Mouse (Mus musculus) cerebellum, postnatal 4 days (tissue): ENCODE measurements around the gene Sufu.

Experiments
- DNase-seq, 2 experiments: peaks; one replicate each; pipeline ENCODE4 v3.0.0; 2022; ENCODE audit warnings: low spot score in 2 of 2, mixed read lengths in 1 of 2

The Sufu gene

DNA sequence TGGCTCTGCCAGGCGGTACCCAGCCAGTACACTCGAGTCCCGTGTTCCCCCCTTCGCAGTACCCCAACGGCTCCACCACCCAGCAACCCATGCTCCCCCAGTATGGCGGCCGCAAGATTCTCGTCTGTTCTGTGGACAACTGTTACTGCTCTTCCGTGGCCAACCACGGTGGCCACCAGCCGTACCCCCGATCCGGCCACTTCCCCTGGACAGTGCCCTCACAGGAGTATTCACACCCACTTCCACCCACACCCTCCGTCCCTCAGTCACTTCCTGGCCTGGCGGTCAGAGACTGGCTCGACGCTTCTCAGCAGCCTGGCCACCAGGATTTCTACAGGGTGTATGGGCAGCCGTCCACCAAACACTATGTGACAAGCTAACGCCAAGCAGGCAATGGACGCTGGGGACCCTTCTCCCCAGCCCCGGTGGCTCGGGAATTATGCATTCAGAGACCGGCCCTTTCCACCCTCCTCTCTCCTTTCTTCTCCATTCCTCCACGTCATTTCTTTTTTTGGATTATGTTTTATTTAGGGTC is 118.7 kb downstream of the Sufu start:
- no peak for DNase-seq

DNA sequence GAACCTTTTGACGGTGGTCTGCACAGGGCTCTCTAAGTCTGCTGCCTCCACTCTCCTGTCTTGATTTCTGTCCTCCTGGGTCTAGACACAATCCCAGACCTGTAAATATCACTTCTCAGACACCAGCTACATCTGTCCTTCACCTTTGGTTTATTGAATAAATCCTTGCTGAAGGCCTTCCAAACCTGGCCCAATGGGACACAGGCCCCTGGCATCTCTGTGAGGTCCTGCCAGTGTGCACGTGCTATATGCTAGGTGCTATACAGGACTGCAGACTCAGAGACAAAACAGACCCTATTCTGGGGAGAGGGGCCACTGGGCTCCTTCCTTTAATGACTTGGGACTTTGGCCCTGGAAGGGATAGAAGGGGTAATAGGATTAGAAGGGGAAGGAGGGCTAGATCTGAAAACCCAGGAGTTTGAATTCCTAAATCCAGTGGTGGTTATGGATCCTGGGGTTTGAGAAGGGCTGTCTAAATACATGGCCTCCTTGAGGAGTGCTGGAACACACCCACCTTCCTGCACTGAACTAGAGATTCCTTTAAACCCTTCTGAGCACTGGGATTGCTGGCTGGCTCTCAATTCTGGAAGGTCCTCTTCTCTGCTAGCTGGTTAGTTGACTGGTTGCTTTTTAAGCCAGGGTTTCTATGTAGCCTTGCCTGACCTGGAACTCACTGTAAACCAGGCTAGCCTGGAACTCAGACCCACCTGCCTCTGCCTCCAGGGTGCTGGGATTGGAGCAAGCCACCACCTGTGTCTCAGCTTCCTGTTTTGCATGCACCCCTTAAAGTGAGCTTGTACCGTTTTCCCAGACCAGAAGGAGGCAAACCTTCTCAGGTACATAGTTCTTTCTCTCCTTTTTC is 120.2 kb downstream of the Sufu start:
- no peak for DNase-seq

DNA sequence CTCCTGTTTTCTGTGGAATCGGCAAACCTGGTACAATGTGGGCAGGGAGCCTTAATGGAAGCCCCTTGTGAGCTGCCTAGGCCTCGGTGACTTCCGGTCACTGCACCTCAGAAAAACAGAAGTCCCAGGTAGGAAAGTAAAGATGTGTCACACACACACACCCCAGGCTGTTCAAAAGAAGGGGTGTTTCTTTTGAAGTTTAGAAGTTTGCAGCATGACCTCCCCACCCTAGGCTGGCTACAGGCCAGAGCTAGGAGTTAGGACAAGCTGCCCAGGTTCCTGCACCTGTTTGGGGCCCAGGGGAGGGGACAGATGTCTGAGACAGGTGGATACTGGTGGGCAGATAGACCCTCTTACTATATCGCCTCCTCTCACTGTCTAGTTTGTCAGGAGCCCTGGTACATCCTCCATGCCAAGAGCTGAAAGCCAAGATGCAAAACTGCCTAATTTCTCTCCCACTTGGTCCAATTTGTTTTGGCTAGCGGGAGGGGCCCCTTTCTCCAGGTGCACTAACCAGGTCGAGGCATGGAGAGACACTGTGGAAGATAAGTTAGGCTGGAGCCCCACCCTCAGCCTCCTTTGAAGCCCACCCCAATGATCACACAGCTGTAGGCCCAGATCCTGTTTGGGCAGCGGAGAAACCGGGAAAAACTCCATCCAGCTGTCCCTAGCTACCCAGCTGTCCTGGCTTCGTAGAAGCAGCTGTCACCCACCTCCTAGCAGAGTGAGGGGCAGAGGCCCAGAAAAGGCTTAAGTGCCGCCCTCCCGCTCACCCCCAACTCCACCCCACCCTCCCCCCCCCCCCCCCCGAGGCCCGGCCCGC is 121.0 kb downstream of the Sufu start:
- no peak for DNase-seq

- no peak for DNase-seq
Measured at GRCm38 (mm10) chr19:46518352-46518787, 121.7 kb downstream of the Sufu start.

DNA sequence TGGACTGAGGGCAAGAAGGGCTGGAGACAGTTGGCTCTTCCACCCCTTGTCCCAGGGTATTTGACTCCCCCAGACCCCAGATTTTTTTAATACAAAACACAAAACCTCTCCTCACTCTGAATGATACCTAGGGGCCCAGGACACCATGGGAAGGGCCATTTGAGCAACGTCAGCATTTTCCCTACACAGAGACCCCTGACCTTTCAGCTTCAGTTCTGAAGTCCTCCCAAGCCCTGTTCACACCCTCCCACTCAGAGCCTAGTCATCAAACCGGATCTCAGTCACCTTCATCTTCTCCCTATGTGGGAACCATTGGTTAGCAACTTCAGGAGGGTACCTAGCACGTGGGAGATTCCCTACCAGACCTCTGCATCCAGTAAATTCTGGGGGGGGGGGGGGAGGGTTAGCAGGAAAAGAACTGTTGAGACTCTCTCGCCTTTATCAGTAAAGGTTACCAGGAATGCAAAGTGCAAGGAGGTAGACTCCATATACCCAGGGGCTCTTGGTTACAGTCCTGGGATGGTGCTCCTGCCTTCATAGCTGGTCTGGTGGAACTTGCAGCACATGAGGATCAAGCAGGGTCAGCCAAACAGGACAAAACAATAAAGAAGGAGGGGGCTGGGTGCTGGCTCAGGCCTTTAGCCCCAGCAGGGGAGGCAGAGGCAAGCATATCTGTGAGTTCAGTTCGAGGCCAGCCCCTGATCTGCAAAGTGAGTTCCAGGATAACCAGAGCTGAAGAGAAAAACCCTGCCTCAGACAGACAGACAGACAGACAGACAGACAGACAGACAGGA is 122.3 kb downstream of the Sufu start:
- DNase-seq = no peak

- no peak for DNase-seq
Measured at GRCm38 (mm10) chr19:46521698-46522097, 125.0 kb downstream of the Sufu start.

- DNase-seq = no peak
Measured at GRCm38 (mm10) chr19:46522433-46523044, 125.8 kb downstream of the Sufu start.

GRCm38 (mm10) chr19:46523131-46523479 is 126.4 kb downstream of the Sufu start:
- DNase-seq = no peak

DNA sequence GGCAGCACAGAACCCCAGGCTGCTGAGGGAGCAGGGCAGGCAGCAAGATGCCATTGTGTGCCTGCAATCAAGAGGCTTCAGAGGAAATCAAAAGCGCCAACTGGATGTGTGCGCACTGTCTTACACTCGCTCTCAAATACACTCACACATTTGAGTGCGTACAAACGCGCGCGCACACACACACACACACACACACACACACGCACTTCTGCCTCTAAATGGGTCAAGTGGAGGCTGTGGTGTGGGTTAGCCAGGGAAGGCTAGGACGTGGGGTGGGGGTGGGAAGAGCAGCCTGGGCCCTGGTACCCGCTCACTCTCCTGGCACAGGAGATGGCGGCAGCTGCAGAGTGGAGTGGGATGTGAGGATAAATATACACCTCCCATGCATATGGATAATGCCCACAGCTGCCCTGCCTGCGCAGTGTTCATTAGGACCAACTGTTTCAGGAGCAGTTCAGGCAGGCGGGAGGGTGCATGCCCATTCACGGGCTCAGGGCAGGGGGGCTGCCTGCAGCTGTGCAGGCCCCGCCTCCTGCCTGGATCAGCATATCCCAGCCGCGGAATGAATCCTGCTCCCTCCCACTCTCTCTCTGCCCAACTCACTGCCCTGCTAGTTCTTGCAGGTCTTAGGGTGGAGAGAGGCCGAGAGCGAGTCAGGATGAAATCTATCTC is 126.9 kb downstream of the Sufu start:
- peak in 1 of 2 experiments; percentile 66 for DNase-seq

- DNase-seq = no peak
Measured at GRCm38 (mm10) chr19:46524152-46524544, 127.5 kb downstream of the Sufu start.

DNA sequence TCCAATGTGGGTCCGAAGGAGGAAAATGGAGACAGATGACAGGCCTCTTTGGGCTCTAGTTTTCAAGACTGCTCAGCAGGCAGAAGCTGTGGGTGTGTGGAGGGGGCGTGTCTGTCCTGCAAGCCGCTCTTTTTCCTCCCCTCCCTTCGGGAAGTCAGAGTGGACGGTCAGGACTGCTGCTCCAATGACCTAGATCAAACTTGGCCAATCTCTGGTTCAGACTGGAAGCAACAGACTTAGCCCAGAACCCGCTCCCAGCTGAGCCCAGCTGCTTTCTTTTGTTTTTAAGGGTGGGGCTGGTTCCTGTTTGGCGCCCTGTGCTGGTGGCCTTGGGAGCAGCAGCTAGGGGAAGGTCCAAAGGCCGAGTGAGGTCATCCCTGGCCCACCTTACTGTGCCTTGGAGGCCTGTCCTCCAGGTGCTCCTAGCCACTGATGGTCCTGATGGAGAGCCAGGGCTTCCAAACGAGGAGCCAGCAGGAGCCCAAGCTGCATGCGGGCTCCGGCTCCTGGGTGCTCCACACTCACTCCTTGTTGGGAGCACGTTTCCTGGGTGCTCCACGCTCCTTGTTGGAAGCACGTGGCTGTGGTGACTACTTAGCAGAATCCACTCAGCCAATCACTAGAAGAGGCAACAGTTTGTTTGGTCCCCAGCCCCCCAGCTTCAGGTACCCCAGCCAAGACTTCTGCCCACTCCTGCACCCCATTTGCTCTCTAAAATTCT is 128.1 kb downstream of the Sufu start:
- DNase-seq = no peak

- DNase-seq = no peak
Measured at GRCm38 (mm10) chr19:46525691-46526631, 129.3 kb downstream of the Sufu start.

DNA sequence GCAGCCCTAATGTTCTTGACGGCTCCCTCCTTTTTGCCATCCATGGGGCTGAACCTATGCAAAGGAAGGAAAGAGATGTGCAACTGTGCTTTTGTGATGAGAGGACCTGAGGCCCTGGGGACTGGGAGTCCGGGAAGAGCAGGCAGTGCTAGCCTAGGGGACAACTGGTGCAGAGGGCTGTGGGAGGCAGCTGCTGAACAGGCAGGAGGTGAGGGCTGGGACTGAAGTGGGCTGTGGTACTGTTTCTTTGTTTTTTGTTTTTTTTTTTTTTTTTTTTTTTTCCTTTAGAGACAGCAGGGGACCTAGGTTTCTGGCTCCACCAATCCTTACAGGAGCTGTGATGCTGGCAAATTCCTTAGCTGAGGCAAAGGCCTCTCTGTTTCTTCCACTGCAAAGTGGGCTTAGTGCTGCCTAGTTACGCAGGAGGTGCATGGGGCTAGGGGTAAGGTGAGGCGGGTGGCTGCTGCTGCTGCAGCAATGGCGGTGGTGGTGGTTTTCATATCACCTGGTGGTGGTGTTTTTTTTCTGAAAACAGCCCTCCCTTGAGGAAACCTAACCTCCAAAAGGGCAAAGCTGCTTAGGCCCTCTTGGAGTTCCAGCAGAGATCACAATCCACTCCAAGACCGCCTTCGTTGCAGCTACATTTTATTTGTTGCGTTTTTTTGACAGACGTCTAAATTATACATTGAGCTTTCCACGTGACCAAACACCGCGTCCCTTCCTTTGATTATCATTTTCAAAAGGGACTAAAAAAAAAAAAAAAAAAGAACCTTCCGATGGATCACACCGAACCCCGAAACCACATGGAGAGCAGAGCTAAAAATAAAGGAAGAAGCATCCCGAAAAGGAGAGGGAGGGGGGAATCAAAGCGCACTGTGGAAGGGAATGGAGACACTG is 131.2 kb downstream of the Sufu start:
- no peak for DNase-seq

DNA sequence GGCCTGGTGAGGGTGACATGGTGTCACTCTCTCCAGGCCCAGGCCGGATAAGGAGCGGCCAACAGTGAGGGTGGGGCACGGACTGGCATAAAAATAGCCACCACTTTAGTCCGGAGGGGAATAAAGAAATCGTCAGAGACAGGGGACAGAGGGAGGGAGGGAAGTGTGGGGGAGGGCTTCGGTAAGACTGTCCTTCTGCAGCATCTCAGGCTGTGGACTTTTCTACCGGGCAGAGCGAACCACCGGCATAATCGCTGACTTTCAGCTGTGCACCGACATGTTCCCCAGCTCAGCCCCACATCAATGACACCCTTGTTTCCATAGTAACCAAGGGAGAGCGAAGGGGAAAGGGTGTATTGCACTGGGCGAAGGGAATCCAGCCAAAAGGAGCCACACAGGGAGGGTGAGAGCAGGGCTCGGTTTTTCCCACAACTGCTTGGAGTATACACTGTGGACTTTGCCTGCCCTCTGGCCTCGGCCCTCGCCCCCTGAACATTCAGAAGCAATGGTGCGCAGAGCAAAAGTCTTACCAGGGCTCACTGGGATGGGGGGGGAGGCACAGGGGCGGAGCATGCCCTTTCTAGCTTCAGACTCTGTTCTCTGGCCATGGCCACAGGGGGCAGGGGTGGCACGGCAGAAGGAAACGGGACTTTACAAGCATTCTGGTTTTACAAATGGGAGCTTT is 132.0 kb downstream of the Sufu start:
- DNase-seq = peak in 1 of 2 experiments; percentile 56

- DNase-seq = no peak
Measured at GRCm38 (mm10) chr19:46529601-46530448, 133.1 kb downstream of the Sufu start.

- no peak for DNase-seq
Measured at GRCm38 (mm10) chr19:46530449-46530990, 133.8 kb downstream of the Sufu start.
